Mouse (Mus musculus): ENCODE results near the gene Hspa12a.
"Not testable (repeated sequence)": the region's sequence is repeated elsewhere in the genome, so short reads cannot be mapped to it uniquely, and the experiment has no call there.

The Hspa12a gene

GRCm38 (mm10) chr19:58910941-58911368, 32.5 kb downstream of the Hspa12a start:
- no peak for DNase-seq (ENCODE audit: low read depth, low spot score)

GRCm38 (mm10) chr19:58908018-58908417, 35.4 kb downstream of the Hspa12a start:
- no peak for DNase-seq (ENCODE audit: low read depth, low spot score)

- no peak for DNase-seq (ENCODE audit: low read depth, low spot score)
These were observed 36.8 kb downstream of the Hspa12a start for GRCm38 (mm10) chr19:58906685-58907084.

- peak; percentile 51 for DNase-seq (ENCODE audit: low read depth, low spot score)
These were observed 39.5 kb downstream of the Hspa12a start for GRCm38 (mm10) chr19:58903899-58904327.

GRCm38 (mm10) chr19:58903079-58903898, 40.2 kb downstream of the Hspa12a start:
- no peak for DNase-seq (ENCODE audit: low read depth, low spot score)

- not testable (repeated sequence) for DNase-seq (ENCODE audit: low read depth, low spot score)
These were observed 43.0 kb downstream of the Hspa12a start for GRCm38 (mm10) chr19:58900471-58900870.

GRCm38 (mm10) chr19:58896216-58896615, 47.2 kb downstream of the Hspa12a start:
- no peak for DNase-seq (ENCODE audit: low read depth, low spot score)

GRCm38 (mm10) chr19:58889306-58890038, 54.0 kb downstream of the Hspa12a start:
- DNase-seq (ENCODE audit: low read depth, low spot score), result no peak

GRCm38 (mm10) chr19:58886467-58886866, 57.0 kb downstream of the Hspa12a start:
- no peak for DNase-seq (ENCODE audit: low read depth, low spot score)

- DNase-seq (ENCODE audit: low read depth, low spot score), result no peak
These were observed 60.0 kb downstream of the Hspa12a start for GRCm38 (mm10) chr19:58883451-58883850.

- DNase-seq (ENCODE audit: low read depth, low spot score), result no peak
These were observed 61.1 kb downstream of the Hspa12a start for GRCm38 (mm10) chr19:58882336-58882735.

GRCm38 (mm10) chr19:58879330-58879957, 64.0 kb downstream of the Hspa12a start:
- no peak for DNase-seq (ENCODE audit: low read depth, low spot score)

GRCm38 (mm10) chr19:58878560-58878959, 64.9 kb downstream of the Hspa12a start:
- DNase-seq (ENCODE audit: low read depth, low spot score), result no peak

- no peak for DNase-seq (ENCODE audit: low read depth, low spot score)
These were observed 69.9 kb downstream of the Hspa12a start for GRCm38 (mm10) chr19:58873536-58873935.

- DNase-seq (ENCODE audit: low read depth, low spot score), result no peak
These were observed 70.8 kb downstream of the Hspa12a start for GRCm38 (mm10) chr19:58872381-58873259.

GRCm38 (mm10) chr19:58871878-58872277, 71.6 kb downstream of the Hspa12a start:
- DNase-seq (ENCODE audit: low read depth, low spot score), result no peak

- no peak for DNase-seq (ENCODE audit: low read depth, low spot score)
These were observed 76.8 kb downstream of the Hspa12a start for GRCm38 (mm10) chr19:58866651-58867050.

- DNase-seq (ENCODE audit: low read depth, low spot score), result no peak
These were observed 78.2 kb downstream of the Hspa12a start for GRCm38 (mm10) chr19:58865224-58865623.

GRCm38 (mm10) chr19:58864006-58864573, 79.4 kb downstream of the Hspa12a start:
- no peak for DNase-seq (ENCODE audit: low read depth, low spot score)

GRCm38 (mm10) chr19:58861174-58861760, 82.2 kb downstream of the Hspa12a start:
- DNase-seq (ENCODE audit: low read depth, low spot score), result no peak
